Mouse (Mus musculus) midbrain, embryonic 16.5 days (tissue): ENCODE results near the gene Bcl2. TPM values are rescaled to one million over a fixed set of nuclear protein-coding genes. Genes with fewer than 3 reads are reported as not detected.

ENCODE experiments used
- ATAC-seq: fragments of 200-750 bp; cut with Nextera tagmentation; 2 replicates; pipeline ENCODE4 v1.8.0; 2017; ENCODE audit warnings: moderate TSS enrichment
- H3K27ac ChIP-seq: fragments of 300-500 bp; sonication (generic); 2 replicates; pipeline ENCODE4 v1.5.1; 2014; ENCODE audit warnings: mild to moderate bottlenecking, low read length, mixed read lengths
- H3K27me3 ChIP-seq: fragments of 300-500 bp; sonication (generic); 2 replicates; pipeline ENCODE4 v1.6.1; 2014; ENCODE audit warnings: low read depth, low read length, mixed read lengths; ENCODE audit not compliant: control insufficient read depth, insufficient read depth
- H3K36me3 ChIP-seq: fragments of 300-500 bp; sonication (generic); 2 replicates; pipeline ENCODE4 v1.6.1; 2014; ENCODE audit warnings: mild to moderate bottlenecking, low read length, moderate library complexity, mixed read lengths; ENCODE audit not compliant: control insufficient read depth, insufficient read depth
- H3K4me1 ChIP-seq: fragments of 300-500 bp; sonication (generic); 2 replicates; pipeline ENCODE4 v1.6.1; 2014; ENCODE audit warnings: mild to moderate bottlenecking, low read length, mixed read lengths; ENCODE audit not compliant: control insufficient read depth, insufficient read depth
- H3K4me2 ChIP-seq: fragments of 300-500 bp; sonication (generic); 2 replicates; pipeline ENCODE4 v1.6.1; 2014; ENCODE audit warnings: mild to moderate bottlenecking, low read length, mixed read lengths
- H3K4me3 ChIP-seq: fragments of 300-500 bp; sonication (generic); 2 replicates; pipeline ENCODE4 v1.5.1; 2014; ENCODE audit warnings: low read depth, mild to moderate bottlenecking, low read length, moderate library complexity, mixed read lengths
- H3K9ac ChIP-seq: fragments of 300-500 bp; sonication (generic); 2 replicates; pipeline ENCODE4 v1.6.1; 2014; ENCODE audit warnings: low read depth, low read length, mixed read lengths
- H3K9me3 ChIP-seq: fragments of 300-500 bp; sonication (generic); replicated peaks from 2 replicates; pipeline ENCODE4 v1.6.1; 2014; ENCODE audit warnings: mild to moderate bottlenecking, low read length, mixed read lengths; ENCODE audit not compliant: control insufficient read depth, poor library complexity, severe bottlenecking
- WGBS: fragments of 180-500 bp; shearing (Covaris S2); extraction: QIAGEN DNeasy Blood & Tissue Kit; methylation state at CpG from one replicate; pipeline ENCODE4 v1.1.7; 2014; 5-methylcytosine and 5-hydroxymethylcytosine counted together
- polyA plus RNA-seq: library from polyadenylated mRNA; unstranded; fragments of >200 nt; fragmentation: Nextera tagmentation; extraction: Ambion mirVana; gene quantifications from 2 replicates; pipeline ENCODE4 v1.2.1, GENCODE M21; 2015

Bcl2 gene
- polyA plus RNA-seq, 1 experiment from 2014 or later, result 16.2 TPM

DNA sequence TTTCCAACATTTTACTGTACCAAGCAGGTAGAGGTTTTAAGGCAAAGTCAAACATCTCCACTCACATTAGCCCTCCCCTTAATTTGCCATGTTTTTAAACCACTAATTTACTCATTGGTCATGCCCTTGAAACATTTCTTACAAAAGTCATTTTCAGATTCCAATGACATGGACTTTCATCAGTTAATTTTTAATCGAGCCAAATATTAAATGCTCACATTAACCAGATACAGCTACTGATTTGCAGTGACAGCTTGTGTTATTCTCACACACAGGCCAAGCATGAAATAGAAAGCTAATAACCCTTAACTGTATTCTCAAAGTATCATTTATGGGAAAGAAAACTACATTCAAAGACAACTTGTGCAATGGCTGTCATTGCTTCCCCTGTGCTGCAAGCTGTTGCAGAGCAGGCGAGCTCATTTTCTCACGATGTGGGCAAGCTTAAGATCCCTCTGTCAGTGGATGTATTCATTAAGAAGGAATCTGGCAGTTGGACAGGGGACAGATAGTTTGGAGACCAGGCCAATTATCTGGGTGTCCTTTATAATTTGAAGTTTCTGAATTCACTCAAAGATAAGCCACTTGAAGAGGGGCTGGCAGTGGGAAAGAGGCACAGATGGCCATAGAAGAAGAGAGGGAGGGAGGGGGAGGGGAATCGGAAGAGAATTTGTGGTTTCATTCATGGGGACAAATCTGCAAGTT is 11.5 kb downstream of the Bcl2 start:
- H3K36me3 ChIP-seq, result no peaks in the 10 kb centered on the region
- no peak overlapping the region for H3K4me3 ChIP-seq
- H3K27ac ChIP-seq, result no peak overlapping the region
- no peaks in the 10 kb centered on the region for H3K27me3 ChIP-seq
- peaks cover 2% of the 10 kb centered on the region; the same call in 1 of the 2 replicates for H3K4me1 ChIP-seq
- H3K9me3 ChIP-seq, result no peaks in the 10 kb centered on the region
- H3K9ac ChIP-seq, result no peak overlapping the region
- 48% methylated on average over 4 of the region's 4 CpGs for WGBS
- H3K4me2 ChIP-seq, result no peak overlapping the region
- ATAC-seq, result peak; percentile 67; the same call in 1 of the 2 replicates

DNA sequence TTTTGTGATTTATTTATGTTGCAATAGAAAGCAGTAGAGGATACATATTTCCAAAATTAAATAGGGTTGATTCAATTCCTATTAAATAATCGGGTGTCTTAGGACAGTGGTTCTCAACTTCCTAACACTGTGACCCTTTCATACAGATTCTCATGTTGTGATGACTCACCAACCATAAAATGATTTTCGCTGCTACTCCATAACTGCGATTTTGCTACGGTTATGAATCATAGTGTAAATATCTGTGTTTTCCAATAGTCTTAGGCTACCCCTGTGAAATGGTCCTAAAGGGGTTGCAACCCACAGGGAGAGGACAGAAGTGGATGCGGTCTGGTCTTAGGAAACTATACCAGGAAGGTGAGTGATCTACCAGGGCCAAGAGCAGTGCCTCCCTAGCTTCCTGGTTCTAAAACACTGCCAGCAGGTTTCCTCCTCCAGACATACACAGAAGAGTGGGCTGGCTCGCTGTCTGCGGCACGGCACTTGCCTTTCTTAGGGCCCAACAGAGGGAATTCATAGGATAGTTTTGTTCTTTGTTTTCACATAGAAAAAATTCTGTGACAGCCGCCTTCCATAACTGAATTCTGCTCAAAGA is 13.5 kb downstream of the Bcl2 start:
- no peak for ATAC-seq
- Histone ChIP-seq H3K27ac (no peak overlapping the region), H3K9me3 (no peaks in the 10 kb centered on the region), H3K9ac (no peak overlapping the region), H3K4me1 (peaks cover 2% of the 10 kb centered on the region; the same call in 1 of the 2 replicates), H3K4me3 (no peak overlapping the region), H3K36me3 (no peaks in the 10 kb centered on the region), H3K27me3 (no peaks in the 10 kb centered on the region), H3K4me2 (no peak overlapping the region)
- 91% methylated on average over 9 of the region's 9 CpGs for WGBS

DNA sequence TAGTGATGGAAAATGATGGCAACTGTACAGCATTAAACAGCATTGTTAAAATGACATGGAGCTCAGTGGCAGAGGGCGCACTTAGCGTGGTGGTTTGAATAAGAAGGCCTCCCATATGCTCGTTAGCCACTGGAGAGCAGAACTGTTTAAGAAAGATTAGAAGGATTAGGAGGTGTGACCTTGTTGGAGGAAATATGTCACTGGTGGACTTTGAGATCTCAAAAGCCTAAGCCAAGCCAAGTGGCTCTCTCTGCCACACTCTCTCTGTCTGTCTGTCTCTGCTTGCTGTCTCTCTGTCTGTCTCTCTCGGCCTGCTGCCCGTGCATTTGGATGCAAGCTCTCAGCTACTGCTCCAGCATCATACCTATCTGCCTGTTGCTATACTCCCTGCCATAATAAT is 17.6 kb downstream of the Bcl2 start:
- no peaks in the 10 kb centered on the region for H3K27me3 ChIP-seq
- H3K4me3 ChIP-seq, result no peak overlapping the region
- no peak overlapping the region for H3K4me2 ChIP-seq
- H3K36me3 ChIP-seq, result no peaks in the 10 kb centered on the region
- no peaks in the 10 kb centered on the region for H3K9me3 ChIP-seq
- ATAC-seq, result no peak
- 69% methylated on average over 5 of the region's 5 CpGs for WGBS
- H3K27ac ChIP-seq, result no peak overlapping the region
- H3K9ac ChIP-seq, result no peak overlapping the region
- no peaks in the 10 kb centered on the region for H3K4me1 ChIP-seq

DNA sequence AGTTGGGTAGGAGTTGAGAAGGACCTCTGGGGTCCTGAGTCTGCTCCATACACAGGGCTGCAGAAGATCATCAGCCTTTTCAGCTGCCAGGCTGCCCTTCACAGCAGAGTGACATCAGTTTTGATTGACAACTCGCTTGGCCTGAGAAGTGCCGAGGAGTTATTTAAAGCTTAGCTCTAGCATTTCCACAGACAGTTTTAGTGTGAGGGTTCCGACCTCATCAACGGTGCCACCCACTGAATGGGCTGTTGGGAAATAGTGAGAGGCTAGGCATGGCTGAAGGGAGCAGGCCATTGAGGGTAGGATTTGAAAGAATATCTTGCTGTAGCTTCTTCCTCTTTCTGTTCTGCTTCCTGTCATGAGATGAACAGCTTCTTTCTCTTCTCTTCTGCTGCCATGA is 18.4 kb downstream of the Bcl2 start:
- no peaks in the 10 kb centered on the region for H3K9me3 ChIP-seq
- H3K4me3 ChIP-seq, result no peak overlapping the region
- no peaks in the 10 kb centered on the region for H3K27me3 ChIP-seq
- no peak overlapping the region for H3K4me2 ChIP-seq
- no peaks in the 10 kb centered on the region for H3K36me3 ChIP-seq
- no peak overlapping the region for H3K9ac ChIP-seq
- no peak for ATAC-seq
- H3K27ac ChIP-seq, result no peak overlapping the region
- H3K4me1 ChIP-seq, result no peaks in the 10 kb centered on the region
- WGBS, result 85% methylated on average over 4 of the region's 4 CpGs

DNA sequence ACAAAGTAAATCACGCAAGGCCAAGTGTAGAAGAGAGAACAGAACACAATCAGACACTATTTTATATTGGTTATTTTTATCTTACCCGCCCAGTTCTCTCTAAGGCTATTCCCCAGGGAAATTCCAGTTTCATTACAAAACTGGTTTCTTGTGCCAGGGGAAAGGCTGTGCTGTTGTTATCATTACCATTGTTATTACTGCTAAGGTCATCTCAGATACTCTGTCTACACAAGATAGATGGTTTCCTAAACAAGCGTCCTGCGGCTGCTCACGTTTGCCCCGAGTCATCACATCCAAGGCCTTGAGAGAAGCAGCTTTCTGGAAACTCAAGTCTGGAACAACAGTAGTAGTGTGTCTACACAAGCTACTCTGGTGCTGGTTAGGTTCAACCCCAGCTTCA is 19.8 kb downstream of the Bcl2 start:
- ATAC-seq, result no peak
- H3K4me1 ChIP-seq, result no peaks in the 10 kb centered on the region
- no peaks in the 10 kb centered on the region for H3K36me3 ChIP-seq
- no peak overlapping the region for H3K4me2 ChIP-seq
- no peak overlapping the region for H3K27ac ChIP-seq
- no peak overlapping the region for H3K9ac ChIP-seq
- no peaks in the 10 kb centered on the region for H3K27me3 ChIP-seq
- WGBS, result 92% methylated on average over 6 of the region's 6 CpGs
- H3K9me3 ChIP-seq, result no peaks in the 10 kb centered on the region
- H3K4me3 ChIP-seq, result no peak overlapping the region

DNA sequence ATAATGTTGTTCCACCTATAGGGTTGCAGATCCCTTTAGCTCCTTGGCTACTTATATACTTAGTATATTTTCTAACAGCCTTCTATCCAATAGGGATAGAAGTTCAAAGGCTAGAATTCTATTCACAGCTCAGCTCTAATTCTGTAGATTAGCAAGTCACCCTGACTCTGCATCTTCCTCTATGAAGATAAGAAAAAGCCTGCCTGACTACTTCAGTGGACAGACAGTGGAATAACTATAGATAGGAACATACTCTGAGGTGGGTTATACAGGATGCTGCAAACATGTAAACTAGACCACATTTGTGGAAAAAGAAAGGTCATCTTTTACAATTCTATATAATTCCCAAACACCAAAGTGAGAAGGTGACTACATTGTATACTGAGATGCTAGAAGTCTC is 21.5 kb downstream of the Bcl2 start:
- Histone ChIP-seq H3K27me3 (no peaks in the 10 kb centered on the region), H3K9ac (no peak overlapping the region), H3K27ac (no peak overlapping the region), H3K36me3 (no peaks in the 10 kb centered on the region), H3K4me2 (no peak overlapping the region), H3K4me3 (no peak overlapping the region), H3K9me3 (no peaks in the 10 kb centered on the region), H3K4me1 (no peaks in the 10 kb centered on the region)
- ATAC-seq, result no peak

DNA sequence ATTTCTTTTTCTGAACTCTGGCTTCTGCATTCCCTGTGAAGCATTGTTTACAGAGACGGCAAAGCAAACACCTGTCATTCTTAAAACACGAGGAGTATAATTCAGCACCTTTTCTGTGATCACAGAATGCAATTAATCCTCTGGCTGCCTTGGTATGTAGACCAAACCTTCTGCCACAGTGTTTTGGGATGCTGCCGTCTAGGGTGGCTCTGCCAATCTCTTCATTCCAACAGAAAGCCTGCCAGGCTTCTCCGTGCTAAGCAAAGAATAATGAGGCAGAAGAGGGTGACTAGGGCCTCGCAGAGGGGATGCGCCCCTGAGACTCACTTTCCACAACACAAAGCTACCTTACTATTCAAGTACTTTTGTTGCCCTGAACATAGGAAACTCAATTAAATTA is 23.2 kb downstream of the Bcl2 start:
- WGBS, result 74% methylated on average over 6 of the region's 6 CpGs

DNA sequence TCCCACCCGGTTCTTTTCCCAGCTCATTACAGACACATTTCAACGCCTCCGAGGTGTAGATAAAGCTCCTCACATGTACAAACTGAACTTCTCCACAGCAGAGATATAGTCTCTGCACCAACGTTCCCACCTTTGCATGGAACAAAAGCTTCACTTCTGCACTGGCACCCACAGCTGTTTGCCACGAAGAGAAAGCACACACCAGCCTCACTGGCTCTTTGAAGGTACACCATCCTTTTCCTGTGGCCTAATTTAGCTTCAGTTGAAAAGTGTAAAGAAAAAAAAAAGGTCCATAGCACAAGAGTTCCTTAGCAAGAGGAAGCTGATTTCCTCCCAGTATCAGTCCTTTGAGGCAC is 25.9 kb downstream of the Bcl2 start:
- Histone ChIP-seq H3K36me3 (no peaks in the 10 kb centered on the region), H3K9me3 (no peaks in the 10 kb centered on the region), H3K27me3 (no peaks in the 10 kb centered on the region), H3K4me3 (no peak overlapping the region), H3K27ac (no peak overlapping the region), H3K4me1 (no peaks in the 10 kb centered on the region), H3K9ac (no peak overlapping the region), H3K4me2 (no peak overlapping the region)
- ATAC-seq, result no peak
- 87% methylated on average over 5 of the region's 5 CpGs for WGBS

More for the DNA sequence above, 23.2 kb downstream of the Bcl2 start:
- H3K4me1 ChIP-seq, result no peaks in the 10 kb centered on the region
- H3K27ac ChIP-seq, result no peak overlapping the region
- no peaks in the 10 kb centered on the region for H3K27me3 ChIP-seq
- no peak overlapping the region for H3K9ac ChIP-seq
- H3K4me2 ChIP-seq, result no peak overlapping the region
- no peaks in the 10 kb centered on the region for H3K36me3 ChIP-seq
- no peak overlapping the region for H3K4me3 ChIP-seq
- H3K9me3 ChIP-seq, result no peaks in the 10 kb centered on the region
- ATAC-seq, result no peak

DNA sequence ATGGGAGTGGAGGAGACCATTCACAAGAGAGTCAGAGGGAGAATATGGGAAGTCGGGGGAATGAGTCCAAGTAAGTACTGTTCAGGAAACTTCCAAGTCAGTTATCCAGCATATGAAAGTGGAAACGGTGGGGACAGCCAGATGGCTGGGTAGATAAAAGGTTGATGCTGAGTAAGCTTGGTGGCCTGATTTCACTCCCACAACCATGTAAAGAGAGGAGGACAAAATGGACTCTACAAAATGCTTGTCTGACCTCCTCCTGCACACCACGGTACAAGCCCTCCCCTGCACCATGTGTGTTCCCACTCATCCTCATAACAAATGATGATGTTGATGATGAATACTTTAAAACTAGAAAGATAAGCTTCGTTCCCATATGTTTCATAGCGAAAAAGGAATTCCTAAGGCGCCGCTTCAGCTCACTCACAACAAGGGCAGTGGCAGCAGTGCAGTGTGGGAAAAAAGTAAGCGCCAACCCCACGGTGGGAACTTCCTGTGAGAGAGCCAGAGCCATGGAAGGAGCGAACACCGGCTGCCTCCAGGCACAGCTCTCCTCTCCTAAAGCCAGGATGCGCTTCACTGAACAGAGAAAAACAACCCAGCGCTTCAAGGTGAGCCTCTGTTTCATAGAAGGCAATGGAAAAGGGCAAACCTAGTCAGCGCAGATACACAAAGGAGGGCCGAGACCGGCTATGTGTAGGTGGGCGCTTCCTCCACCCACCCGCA is 26.5 kb downstream of the Bcl2 start:
- Histone ChIP-seq H3K36me3 (no peaks in the 10 kb centered on the region), H3K9ac (no peak overlapping the region), H3K4me2 (no peak overlapping the region), H3K9me3 (no peaks in the 10 kb centered on the region), H3K27me3 (no peaks in the 10 kb centered on the region), H3K27ac (no peak overlapping the region), H3K4me3 (no peak overlapping the region), H3K4me1 (no peaks in the 10 kb centered on the region)
- ATAC-seq, result no peak
- WGBS, result 83% methylated on average over 18 of the region's 18 CpGs
